Mouse (Mus musculus) cerebellum, adult 9-10 months (tissue): Measurements from ENCODE around the gene Olfr96.

Source experiments
- DNase-seq: peaks from one replicate; pipeline ENCODE4 v3.0.0; 2022

Gene Olfr96

GRCm38 (mm10) chr17:37275626-37276248, 55.8 kb downstream of the Olfr96 start:
- DNase-seq: no peak
